Mouse (Mus musculus) embryonic facial prominence, embryonic 13.5 days (tissue): ENCODE data around the gene Olfr1167. TPM values are rescaled to one million over a fixed set of nuclear protein-coding genes. Genes with fewer than 3 reads are reported as not detected.
"Not testable (repeated sequence)": the region's sequence is repeated elsewhere in the genome, so short reads cannot be mapped to it uniquely, and the experiment has no call there.

Source experiments
- ATAC-seq: fragments of 200-750 bp; cut with Nextera tagmentation; 2 replicates; pipeline ENCODE4 v1.8.0; 2017; ENCODE audit warnings: low read depth; ENCODE audit not compliant: insufficient number of reproducible peaks, insufficient read depth, low FRiP score, low TSS enrichment
- H3K27ac ChIP-seq: fragments of 300-500 bp; sonication (generic); 2 replicates; pipeline ENCODE4 v1.5.1; 2015; ENCODE audit warnings: moderate library complexity, mild to moderate bottlenecking, inconsistent platforms
- H3K27me3 ChIP-seq: fragments of 300-500 bp; sonication (generic); 2 replicates; pipeline ENCODE4 v1.6.1; 2015; ENCODE audit warnings: mild to moderate bottlenecking, inconsistent platforms
- H3K36me3 ChIP-seq: fragments of 300-500 bp; sonication (generic); 2 replicates; pipeline ENCODE4 v1.6.1; 2015; ENCODE audit warnings: mild to moderate bottlenecking, inconsistent platforms
- H3K4me1 ChIP-seq: fragments of 300-500 bp; sonication (generic); 2 replicates; pipeline ENCODE4 v1.6.1; 2015; ENCODE audit warnings: inconsistent platforms
- H3K4me2 ChIP-seq: fragments of 300-500 bp; sonication (generic); 2 replicates; pipeline ENCODE4 v1.6.1; 2015; ENCODE audit warnings: moderate library complexity, mild to moderate bottlenecking, inconsistent platforms
- H3K4me3 ChIP-seq: fragments of 300-500 bp; sonication (generic); 2 replicates; pipeline ENCODE4 v1.5.1; 2015; ENCODE audit warnings: mild to moderate bottlenecking, inconsistent platforms
- H3K9ac ChIP-seq: fragments of 300-500 bp; sonication (generic); 2 replicates; pipeline ENCODE4 v1.6.1; 2015; ENCODE audit warnings: mild to moderate bottlenecking, inconsistent platforms
- H3K9me3 ChIP-seq: fragments of 300-500 bp; sonication (generic); 2 replicates; pipeline ENCODE4 v1.6.1; 2016; ENCODE audit warnings: inconsistent platforms
- WGBS: fragments of 180-500 bp; shearing (Covaris S2); methylation state at CpG from one replicate; pipeline ENCODE4 v1.1.7; 2015; ENCODE audit warnings: mixed read lengths; 5-methylcytosine and 5-hydroxymethylcytosine counted together
- polyA plus RNA-seq: library from polyadenylated mRNA; unstranded; fragments of >200 nt; fragmentation: Nextera tagmentation; extraction: Ambion mirVana; gene quantifications from 2 replicates; pipeline ENCODE4 v1.2.1, GENCODE M21; 2015

Olfr1167 gene
- polyA plus RNA-seq = not detected in 2 replicates

DNA sequence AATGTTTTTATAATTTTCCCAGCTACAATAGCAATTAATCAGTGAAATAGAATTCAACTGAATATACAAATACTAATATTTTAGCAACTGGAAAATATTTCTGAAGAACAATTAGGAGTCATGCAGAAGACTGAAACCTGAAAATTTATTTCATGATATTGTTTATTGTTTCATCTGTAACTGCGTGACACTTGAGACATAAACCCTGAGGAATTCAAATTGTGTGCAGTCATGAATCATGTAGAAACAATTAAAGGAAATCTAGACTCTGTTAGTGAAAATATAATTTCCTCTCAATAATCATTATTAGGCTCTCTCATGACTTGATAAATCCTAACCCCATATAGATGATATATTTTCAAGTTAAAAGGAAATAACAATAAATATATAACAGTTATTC is at the start of gene Olfr1167:
Gene Olfr1167, minus strand, starts transcription at position 101 of the 400 bp plus-strand sequence.
- not testable (repeated sequence) for H3K27me3 ChIP-seq, ATAC-seq, H3K9me3 ChIP-seq, H3K36me3 ChIP-seq, H3K4me1 ChIP-seq, H3K27ac ChIP-seq, H3K4me3 ChIP-seq, H3K9ac ChIP-seq, H3K4me2 ChIP-seq
- WGBS = 84% methylated on average over 1 of the region's 1 CpGs

DNA sequence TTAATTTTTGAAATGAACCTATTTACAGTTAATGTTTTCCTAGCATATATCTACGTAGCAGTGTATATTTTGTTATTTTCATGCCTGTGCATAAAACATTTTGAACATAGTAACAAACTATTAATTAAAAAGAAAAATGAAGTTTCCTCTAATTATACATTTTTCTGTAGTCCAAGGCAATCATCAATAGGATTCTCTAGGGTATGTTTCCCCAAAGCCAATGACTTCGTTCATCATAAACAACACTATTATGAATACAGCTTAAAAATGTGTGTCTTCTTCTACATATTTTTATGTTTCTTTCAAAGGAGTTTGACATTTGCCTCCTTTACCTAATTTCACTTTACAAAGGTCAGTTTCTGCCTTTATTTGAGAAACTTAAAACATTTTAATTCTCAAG is 26.6 kb upstream of the Olfr1167 start, which contains the start of gene Olfr1168:
Gene Olfr1168, plus strand, starts transcription at position 301 of the 400 bp plus-strand sequence.
- H3K4me2 ChIP-seq = no peak within 1 kb of the TSS
- no peak within 1 kb of the TSS for H3K4me3 ChIP-seq
- no peak within 1 kb of the TSS for H3K9ac ChIP-seq
- no peaks in the 10 kb centered on the region for H3K4me1 ChIP-seq
- no peak for ATAC-seq
- no peaks in the 10 kb centered on the region for H3K27me3 ChIP-seq
- 80% methylated on average over 2 of the region's 2 CpGs for WGBS
- no peaks in the 10 kb centered on the region for H3K9me3 ChIP-seq
- no peak within 1 kb of the TSS for H3K27ac ChIP-seq
- H3K36me3 ChIP-seq = no peaks in the 10 kb centered on the region

GRCm38 (mm10) chr2:88128172-88128571 is 26.8 kb downstream of the Olfr1167 start, which contains the start of gene Olfr1166:
Olfr1166 (minus strand) TSS chr2:88128272.
- Histone ChIP-seq H3K4me3 (no peak within 1 kb of the TSS), H3K4me2 (no peak within 1 kb of the TSS), H3K27ac (no peak within 1 kb of the TSS), H3K36me3 (no peaks in the 10 kb centered on the region), H3K9me3 (no peaks in the 10 kb centered on the region), H3K9ac (no peak within 1 kb of the TSS), H3K27me3 (no peaks in the 10 kb centered on the region), H3K4me1 (no peaks in the 10 kb centered on the region)
- no peak for ATAC-seq
- 83% methylated on average over 1 of the region's 1 CpGs for WGBS

Other genes with a start within 250 kb of the Olfr1167 start
- not detected in 2 replicates for gene Olfr1155, start 210.1 kb downstream of the Olfr1167 start, polyA plus RNA-seq
- gene Olfr1156, start 202.1 kb downstream of the Olfr1167 start, polyA plus RNA-seq = not detected in 2 replicates
- not detected in 2 replicates for gene Olfr1157, start 186.9 kb downstream of the Olfr1167 start, polyA plus RNA-seq
- not detected in 2 replicates for gene Olfr74, start 180.5 kb downstream of the Olfr1167 start, polyA plus RNA-seq
- not detected in 2 replicates for gene Olfr1158, start 165.1 kb downstream of the Olfr1167 start, polyA plus RNA-seq
- not detected in 2 replicates for gene Olfr1160, start 146.9 kb downstream of the Olfr1167 start, polyA plus RNA-seq
- not detected in 2 replicates for gene Olfr1161, start 132.4 kb downstream of the Olfr1167 start, polyA plus RNA-seq
- gene Olfr73, start 117.5 kb downstream of the Olfr1167 start, polyA plus RNA-seq = not detected in 2 replicates
- not detected in 2 replicates for gene Olfr1162, start 104.1 kb downstream of the Olfr1167 start, polyA plus RNA-seq
- gene Olfr1163, start 83.4 kb downstream of the Olfr1167 start, polyA plus RNA-seq = not detected in 2 replicates
- not detected in 2 replicates for gene Olfr1164, start 61.2 kb downstream of the Olfr1167 start, polyA plus RNA-seq
- not detected in 2 replicates for gene Olfr1166, start 26.9 kb downstream of the Olfr1167 start, polyA plus RNA-seq
- gene Olfr1168, start 26.7 kb upstream of the Olfr1167 start, polyA plus RNA-seq = not detected in 2 replicates
- gene Olfr1170, start 73.1 kb upstream of the Olfr1167 start, polyA plus RNA-seq = not detected in 2 replicates
- gene Olfr1173, start 124.7 kb upstream of the Olfr1167 start, polyA plus RNA-seq = 0.06 TPM in 1 of 2 replicates, not detected in the other
- gene Olfr1174-ps, start 159.9 kb upstream of the Olfr1167 start, polyA plus RNA-seq = not detected in 2 replicates
- not detected in 2 replicates for gene Olfr1175-ps, start 172.0 kb upstream of the Olfr1167 start, polyA plus RNA-seq
- gene Olfr1176, start 181.5 kb upstream of the Olfr1167 start, polyA plus RNA-seq = not detected in 2 replicates
- gene Olfr1177-ps, start 191.3 kb upstream of the Olfr1167 start, polyA plus RNA-seq = not detected in 2 replicates
- not detected in 2 replicates for gene Olfr1178, start 231.9 kb upstream of the Olfr1167 start, polyA plus RNA-seq